Mouse (Mus musculus): Measurements from ENCODE around the gene Inpp1.

DNA sequence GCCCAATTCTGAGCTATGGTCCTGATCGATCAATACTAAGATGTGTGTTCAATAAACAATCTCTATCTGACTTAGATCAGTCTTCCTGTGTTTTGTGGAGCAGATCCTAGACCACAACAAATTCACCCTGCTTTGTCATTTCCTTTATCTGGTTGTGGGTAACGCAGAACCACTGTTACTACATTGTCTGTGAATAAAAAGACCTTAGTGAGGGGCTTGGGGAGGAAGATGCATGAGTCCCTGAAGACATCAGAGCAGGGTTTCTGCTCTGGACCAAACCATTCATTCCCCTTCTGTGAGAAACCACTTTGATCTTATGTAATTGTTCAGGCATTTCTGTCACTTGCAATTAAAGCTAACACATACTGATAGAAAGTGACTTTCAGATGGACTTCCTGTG lies 63.7 kb downstream of the Inpp1 start:
- no peak for TF ChIP-seq POLR2A (IDR thresholded peaks at IDR 0.05; ENCODE audit: borderline replicate concordance, extremely low read depth, low read depth, low read length)
- TF ChIP-seq CTCF (IDR thresholded peaks at IDR 0.05; ENCODE audit: insufficient read depth, low read length) = no peak

Measured in lung, adult 2 months (tissue).